Mouse (Mus musculus) heart, embryonic 10.5 days (tissue): ENCODE data around the gene Spo11. TPM values are rescaled to one million over a fixed set of nuclear protein-coding genes. Genes with fewer than 3 reads are reported as not detected.

ENCODE experiments used
- DNase-seq: peaks from one replicate; pipeline ENCODE4 v3.0.0-alpha.2; 2017; ENCODE audit warnings: low spot score
- H3K27ac ChIP-seq: fragments of 300-500 bp; sonication (generic); 2 replicates; pipeline ENCODE4 v1.5.1; 2016; ENCODE audit warnings: mild to moderate bottlenecking
- H3K27me3 ChIP-seq: fragments of 300-500 bp; sonication (generic); 2 replicates; pipeline ENCODE4 v1.6.1; 2016; ENCODE audit warnings: mild to moderate bottlenecking; ENCODE audit not compliant: poor library complexity, insufficient read depth, severe bottlenecking
- H3K36me3 ChIP-seq: fragments of 300-500 bp; sonication (generic); 2 replicates; pipeline ENCODE4 v1.6.1; 2016; ENCODE audit warnings: mild to moderate bottlenecking, moderate library complexity
- H3K4me1 ChIP-seq: fragments of 300-500 bp; sonication (generic); 2 replicates; pipeline ENCODE4 v1.6.1; 2016; ENCODE audit warnings: mild to moderate bottlenecking
- H3K4me3 ChIP-seq: fragments of 300-500 bp; sonication (generic); 2 replicates; pipeline ENCODE4 v1.5.1; 2016; ENCODE audit warnings: mild to moderate bottlenecking, moderate library complexity
- H3K9me3 ChIP-seq: fragments of 300-500 bp; sonication (generic); 2 replicates; pipeline ENCODE4 v1.6.1; 2016; ENCODE audit warnings: mild to moderate bottlenecking, moderate library complexity
- WGBS: fragments of 180-500 bp; shearing (Covaris S2); methylation state at CpG from one replicate; pipeline ENCODE4 v1.1.7; 2016; 5-methylcytosine and 5-hydroxymethylcytosine counted together
- polyA plus RNA-seq: library from polyadenylated mRNA; unstranded; fragments of >200 nt; fragmentation: Nextera tagmentation; extraction: Ambion mirVana; gene quantifications from 2 replicates; pipeline ENCODE4 v1.2.1, GENCODE M21; 2016

Spo11 gene
- polyA plus RNA-seq, 1 experiment from 2014 or later = 0.20 TPM

GRCm38 (mm10) chr2:172998478-172998877, 21.0 kb downstream of the Spo11 start:
- DNase-seq = no peak
- Histone ChIP-seq H3K36me3 (peaks cover 22% of the 10 kb centered on the region), H3K9me3 (no peaks in the 10 kb centered on the region), H3K4me1 (peaks cover 26% of the 10 kb centered on the region), H3K27ac (peak overlapping the region; percentile 6; the same call in 1 of the 2 replicates), H3K4me3 (no peak overlapping the region), H3K27me3 (no peaks in the 10 kb centered on the region)
- WGBS = 62% methylated on average over 7 of the region's 7 CpGs

- DNase-seq = peak; percentile 99
- Histone ChIP-seq H3K9me3 (no peaks in the 10 kb centered on the region), H3K27ac (peak within 1 kb of the TSS; percentile 98), H3K4me3 (peak within 1 kb of the TSS; percentile 95), H3K27me3 (no peaks in the 10 kb centered on the region), H3K4me1 (peaks cover 23% of the 10 kb centered on the region), H3K36me3 (peaks cover 35% of the 10 kb centered on the region)
- under 1% methylated on average over 45 of the region's 45 CpGs for WGBS
These were observed 22.3 kb downstream of the Spo11 start, which contains the start of gene Rae1 for GRCm38 (mm10) chr2:172999630-173000284. Gene Rae1, plus strand, starts transcription at chr2:173000117.

GRCm38 (mm10) chr2:173000285-173000652, 22.8 kb downstream of the Spo11 start:
- H3K4me1 ChIP-seq = peaks cover 23% of the 10 kb centered on the region
- H3K9me3 ChIP-seq = no peaks in the 10 kb centered on the region
- peak; percentile 94 for DNase-seq
- peak overlapping the region; percentile 98 for H3K27ac ChIP-seq
- H3K4me3 ChIP-seq = peak overlapping the region; percentile 95
- H3K27me3 ChIP-seq = no peaks in the 10 kb centered on the region
- WGBS = under 1% methylated on average over 42 of the region's 42 CpGs
- peaks cover 40% of the 10 kb centered on the region for H3K36me3 ChIP-seq

GRCm38 (mm10) chr2:173000921-173001320, 23.4 kb downstream of the Spo11 start:
- DNase-seq = no peak
- H3K27ac ChIP-seq = peak overlapping the region; percentile 98
- 21% methylated on average over 8 of the region's 8 CpGs for WGBS
- peaks cover 43% of the 10 kb centered on the region for H3K36me3 ChIP-seq
- H3K4me1 ChIP-seq = peaks cover 20% of the 10 kb centered on the region
- H3K27me3 ChIP-seq = no peaks in the 10 kb centered on the region
- no peaks in the 10 kb centered on the region for H3K9me3 ChIP-seq
- H3K4me3 ChIP-seq = peak overlapping the region; percentile 95

GRCm38 (mm10) chr2:173003737-173004136, 26.2 kb downstream of the Spo11 start:
- H3K9me3 ChIP-seq = no peaks in the 10 kb centered on the region
- 94% methylated on average over 8 of the region's 8 CpGs for WGBS
- H3K27ac ChIP-seq = no peak overlapping the region
- peaks cover 17% of the 10 kb centered on the region for H3K4me1 ChIP-seq
- no peak for DNase-seq
- no peaks in the 10 kb centered on the region for H3K27me3 ChIP-seq
- peaks cover 71% of the 10 kb centered on the region for H3K36me3 ChIP-seq
- H3K4me3 ChIP-seq = no peak overlapping the region

GRCm38 (mm10) chr2:173010220-173010717, 32.8 kb downstream of the Spo11 start:
- Histone ChIP-seq H3K4me1 (peaks cover 13% of the 10 kb centered on the region), H3K27ac (no peak overlapping the region), H3K9me3 (no peaks in the 10 kb centered on the region), H3K4me3 (no peak overlapping the region), H3K27me3 (no peaks in the 10 kb centered on the region), H3K36me3 (peaks cover 95% of the 10 kb centered on the region)
- WGBS = 68% methylated on average over 3 of the region's 3 CpGs
- DNase-seq = no peak

- Histone ChIP-seq H3K36me3 (peaks cover 96% of the 10 kb centered on the region), H3K4me1 (peaks cover 15% of the 10 kb centered on the region), H3K27ac (no peak overlapping the region), H3K9me3 (no peaks in the 10 kb centered on the region), H3K4me3 (no peak overlapping the region), H3K27me3 (no peaks in the 10 kb centered on the region)
- DNase-seq = no peak
- WGBS = 95% methylated on average over 8 of the region's 8 CpGs
These were observed 33.9 kb downstream of the Spo11 start for GRCm38 (mm10) chr2:173011440-173011839.

GRCm38 (mm10) chr2:173014741-173015287, 37.3 kb downstream of the Spo11 start:
- Histone ChIP-seq H3K27ac (0 out of 2 replicates have a peak overlapping the region, but pooled peaks have one; percentile 37), H3K4me1 (peaks cover 41% of the 10 kb centered on the region), H3K36me3 (peaks cover 63% of the 10 kb centered on the region), H3K4me3 (no peak overlapping the region), H3K9me3 (no peaks in the 10 kb centered on the region), H3K27me3 (no peaks in the 10 kb centered on the region)
- DNase-seq = no peak
- WGBS = 35% methylated on average over 7 of the region's 7 CpGs

- H3K27ac ChIP-seq = peak overlapping the region; percentile 86; the same call in 1 of the 2 replicates
- H3K27me3 ChIP-seq = peaks cover 9% of the 10 kb centered on the region
- 25% methylated on average over 6 of the region's 6 CpGs for WGBS
- H3K36me3 ChIP-seq = peaks cover 31% of the 10 kb centered on the region
- no peak overlapping the region for H3K4me3 ChIP-seq
- peaks cover 54% of the 10 kb centered on the region for H3K4me1 ChIP-seq
- no peak for DNase-seq
- H3K9me3 ChIP-seq = no peaks in the 10 kb centered on the region
These were observed 40.4 kb downstream of the Spo11 start for GRCm38 (mm10) chr2:173017940-173018339.

GRCm38 (mm10) chr2:173018618-173019017, 41.1 kb downstream of the Spo11 start:
- Histone ChIP-seq H3K36me3 (peaks cover 30% of the 10 kb centered on the region), H3K4me1 (peaks cover 60% of the 10 kb centered on the region), H3K4me3 (peak overlapping the region; percentile 31), H3K27ac (peak overlapping the region; percentile 86), H3K27me3 (peaks cover 9% of the 10 kb centered on the region), H3K9me3 (no peaks in the 10 kb centered on the region)
- no peak for DNase-seq
- WGBS = 10% methylated on average over 8 of the region's 8 CpGs

- no peak for DNase-seq
- H3K9me3 ChIP-seq = no peaks in the 10 kb centered on the region
- H3K27me3 ChIP-seq = peaks cover 9% of the 10 kb centered on the region
- H3K27ac ChIP-seq = peak overlapping the region; percentile 86
- H3K4me1 ChIP-seq = peaks cover 63% of the 10 kb centered on the region
- 19% methylated on average over 9 of the region's 9 CpGs for WGBS
- peaks cover 30% of the 10 kb centered on the region for H3K36me3 ChIP-seq
- H3K4me3 ChIP-seq = peak overlapping the region; percentile 59
These were observed 41.8 kb downstream of the Spo11 start for GRCm38 (mm10) chr2:173019322-173019721.

- H3K9me3 ChIP-seq = no peaks in the 10 kb centered on the region
- peak overlapping the region; percentile 59 for H3K4me3 ChIP-seq
- H3K27me3 ChIP-seq = peaks cover 9% of the 10 kb centered on the region
- DNase-seq = peak; percentile 95
- H3K36me3 ChIP-seq = peaks cover 31% of the 10 kb centered on the region
- H3K27ac ChIP-seq = peak overlapping the region; percentile 86
- peaks cover 63% of the 10 kb centered on the region for H3K4me1 ChIP-seq
- under 1% methylated on average over 29 of the region's 29 CpGs for WGBS
These were observed 42.3 kb downstream of the Spo11 start for GRCm38 (mm10) chr2:173019790-173020189.

GRCm38 (mm10) chr2:173020430-173020829, 42.9 kb downstream of the Spo11 start, which contains the start of gene Rbm38:
Gene Rbm38, plus strand, starts transcription at chr2:173020498.
- DNase-seq = no peak

More at GRCm38 (mm10) chr2:173020430-173020829, 42.9 kb downstream of the Spo11 start, which contains the start of gene Rbm38:
- no peaks in the 10 kb centered on the region for H3K9me3 ChIP-seq
- H3K27me3 ChIP-seq = peaks cover 9% of the 10 kb centered on the region
- peak within 1 kb of the TSS; percentile 86 for H3K27ac ChIP-seq
- peak within 1 kb of the TSS; percentile 91 for H3K4me3 ChIP-seq
- 34% methylated on average over 11 of the region's 11 CpGs for WGBS
- H3K4me1 ChIP-seq = peaks cover 64% of the 10 kb centered on the region
- peaks cover 31% of the 10 kb centered on the region for H3K36me3 ChIP-seq
